Mouse (Mus musculus): ENCODE results near the gene Inava.

Gene Inava

GRCm38 (mm10) chr1:136231596-136231995 lies 2.5 kb downstream of the Inava start:
- DNase-seq (ENCODE audit: low spot score in 2 of 2) = peak in 1 of 2 experiments; percentile 62

GRCm38 (mm10) chr1:136230201-136230600 lies 3.9 kb downstream of the Inava start:
- DNase-seq (ENCODE audit: low spot score in 2 of 2) = peak; percentile 67 to 80

GRCm38 (mm10) chr1:136229040-136229373 lies 5.1 kb downstream of the Inava start:
- DNase-seq (ENCODE audit: low spot score in 2 of 2) = no peak

GRCm38 (mm10) chr1:136228328-136229039 lies 5.6 kb downstream of the Inava start:
- DNase-seq (ENCODE audit: low spot score in 2 of 2) = peak in 1 of 2 experiments; percentile 41

- DNase-seq (ENCODE audit: low spot score in 2 of 2) = no peak
Measured at GRCm38 (mm10) chr1:136227870-136228269, 6.2 kb downstream of the Inava start.

- DNase-seq (ENCODE audit: low spot score in 2 of 2) = no peak
Measured at GRCm38 (mm10) chr1:136226626-136227025, 7.4 kb downstream of the Inava start.

GRCm38 (mm10) chr1:136225846-136226245 lies 8.2 kb downstream of the Inava start:
- no peak for DNase-seq (ENCODE audit: low spot score in 2 of 2)

- peak; percentile 58 to 75 for DNase-seq (ENCODE audit: low spot score in 2 of 2)
Measured at GRCm38 (mm10) chr1:136223758-136224342, 10.2 kb downstream of the Inava start.

GRCm38 (mm10) chr1:136222386-136222785 lies 11.7 kb downstream of the Inava start:
- no peak for DNase-seq (ENCODE audit: low spot score in 2 of 2)

- DNase-seq (ENCODE audit: low spot score in 2 of 2) = peak; percentile 60 to 71
Measured at GRCm38 (mm10) chr1:136220037-136220871, 13.8 kb downstream of the Inava start.

- no peak for DNase-seq (ENCODE audit: low spot score in 2 of 2)
Measured at GRCm38 (mm10) chr1:136214304-136214703, 19.8 kb downstream of the Inava start.

- DNase-seq (ENCODE audit: low spot score in 2 of 2) = no peak
Measured at GRCm38 (mm10) chr1:136212803-136213202, 21.3 kb downstream of the Inava start, which contains the start of gene Mroh3. TSS of gene Mroh3 (minus strand) at chr1:136212828.

GRCm38 (mm10) chr1:136190033-136190432 lies 44.0 kb downstream of the Inava start:
- no peak for DNase-seq (ENCODE audit: low spot score in 2 of 2)

- no peak for DNase-seq (ENCODE audit: low spot score in 2 of 2)
Measured at GRCm38 (mm10) chr1:136179511-136180001, 54.5 kb downstream of the Inava start.

GRCm38 (mm10) chr1:136178741-136179140 lies 55.3 kb downstream of the Inava start:
- no peak for DNase-seq (ENCODE audit: low spot score in 2 of 2)

- peak in 1 of 2 experiments; percentile 16 for DNase-seq (ENCODE audit: low spot score in 2 of 2)
Measured at GRCm38 (mm10) chr1:136177085-136177484, 57.0 kb downstream of the Inava start.

GRCm38 (mm10) chr1:136175183-136175582 lies 58.9 kb downstream of the Inava start:
- DNase-seq (ENCODE audit: low spot score in 2 of 2) = no peak

GRCm38 (mm10) chr1:136174101-136174606 lies 59.9 kb downstream of the Inava start:
- DNase-seq (ENCODE audit: low spot score in 2 of 2) = peak in 1 of 2 experiments; percentile 31

- DNase-seq (ENCODE audit: low spot score in 2 of 2) = no peak
Measured at GRCm38 (mm10) chr1:136172696-136173095, 61.4 kb downstream of the Inava start.

GRCm38 (mm10) chr1:136170109-136170508 lies 64.0 kb downstream of the Inava start:
- DNase-seq (ENCODE audit: low spot score in 2 of 2) = peak; percentile 29 to 63

GRCm38 (mm10) chr1:136167657-136168056 lies 66.4 kb downstream of the Inava start:
- DNase-seq (ENCODE audit: low spot score in 2 of 2) = no peak

- no peak for DNase-seq (ENCODE audit: low spot score in 2 of 2)
Measured at GRCm38 (mm10) chr1:136165436-136165835, 68.6 kb downstream of the Inava start.

All from urinary bladder, adult 18-20 months (tissue).